Mouse (Mus musculus) ES-E14 (cell line): ENCODE data around the gene Sdk2. TPM values are rescaled to one million over a fixed set of nuclear protein-coding genes. Genes with fewer than 3 reads are reported as not detected.

Experiments
- DNase-seq: peaks from one replicate; pipeline ENCODE4 v3.0.0-alpha.2; 2013; ENCODE audit warnings: low read depth, low spot score
- H3K27ac ChIP-seq: 2 replicates; pipeline ENCODE4 v1.5.1; 2012; ENCODE audit warnings: low read depth, mild to moderate bottlenecking, low read length, moderate library complexity, mixed read lengths; ENCODE audit not compliant: poor library complexity, insufficient read depth, severe bottlenecking
- H3K36me3 ChIP-seq: 2 replicates; pipeline ENCODE4 v1.6.1; 2012; ENCODE audit warnings: mild to moderate bottlenecking, low read length, moderate library complexity, mixed read lengths; ENCODE audit not compliant: control insufficient read depth, poor library complexity, insufficient read depth, severe bottlenecking
- H3K4me1 ChIP-seq, 2 experiments: fragments of 150-350 bp in 1 of 2; sonication (generic) in 1 of 2; 2 replicates each; pipeline ENCODE4 v1.6.1; 2012; ENCODE audit warnings: low read length in 2 of 2, mild to moderate bottlenecking in 1 of 2, mixed read lengths in 1 of 2; ENCODE audit not compliant: control insufficient read depth in 2 of 2, insufficient read depth in 2 of 2, poor library complexity in 1 of 2
- H3K4me3 ChIP-seq, 2 experiments: fragments of 150-350 bp in 1 of 2; sonication (generic) in 1 of 2; 2 replicates each; pipeline ENCODE4 v1.5.1; 2012; ENCODE audit warnings: low read length in 2 of 2, low read depth in 1 of 2, mild to moderate bottlenecking in 1 of 2, mixed read lengths in 1 of 2; ENCODE audit not compliant: insufficient read depth in 1 of 2, poor library complexity in 1 of 2, severe bottlenecking in 1 of 2
- H3K9ac ChIP-seq: 2 replicates; pipeline ENCODE4 v1.6.1; 2012; ENCODE audit warnings: low read depth, mild to moderate bottlenecking, low read length, mixed read lengths; ENCODE audit not compliant: poor library complexity, insufficient read depth, severe bottlenecking
- H3K9me3 ChIP-seq: fragments of 150-350 bp; sonication (generic); 2 replicates; pipeline ENCODE4 v1.6.1; 2012; ENCODE audit warnings: low read depth, mild to moderate bottlenecking, low read length; ENCODE audit not compliant: control insufficient read depth, insufficient read depth
- CHD2 ChIP-seq: IDR thresholded peaks from 2 replicates; pipeline ENCODE4 v1.6.1; 2014; ENCODE audit warnings: mild to moderate bottlenecking, low read depth, low read length, inconsistent platforms
- HCFC1 ChIP-seq: IDR thresholded peaks from 2 replicates; pipeline ENCODE4 v1.6.1; 2012; ENCODE audit warnings: low read length, inconsistent platforms, borderline replicate concordance; ENCODE audit not compliant: insufficient read depth
- MAFK ChIP-seq: IDR thresholded peaks from 2 replicates; pipeline ENCODE4 v1.6.1; 2014; ENCODE audit warnings: mild to moderate bottlenecking, low read depth, low read length, inconsistent platforms; ENCODE audit not compliant: insufficient read depth
- ZC3H11A ChIP-seq: IDR thresholded peaks from 2 replicates; pipeline ENCODE4 v1.6.1; 2012; ENCODE audit warnings: low read depth, mild to moderate bottlenecking, inconsistent platforms, low read length, borderline replicate concordance
- ZNF384 ChIP-seq: IDR thresholded peaks from 2 replicates; pipeline ENCODE4 v1.6.1; 2012; ENCODE audit warnings: low read depth, low read length, inconsistent platforms
- in situ Hi-C, 2 experiments: fragments of 600-800 bp; cut with MboI; formaldehyde crosslinking; loops; one replicate each; pipeline ENCODE4 v1.15.1; 2025; ENCODE audit warnings: low sequenced_read_pairs in 2 of 2, inconsistent platforms in 1 of 2; ENCODE audit not compliant: unreplicated experiment in 2 of 2
- total RNA-seq: library from RNA; depleted of rRNA; stranded (reverse); fragments of 300-350 nt; gene quantifications from 2 replicates; pipeline ENCODE4 v1.2.3, GENCODE M21; 2012

Sdk2 gene
- total RNA-seq, 1 experiment = 2.0 TPM

- peak; percentile 47 for DNase-seq
- no peak for TF ChIP-seq ZNF384
- TF ChIP-seq HCFC1 = no peak
- no peak for TF ChIP-seq MAFK
- no peak for TF ChIP-seq CHD2
- TF ChIP-seq ZC3H11A = no peak
- H3K9ac ChIP-seq = no peak overlapping the region
- H3K9me3 ChIP-seq = no peaks in the 10 kb centered on the region
- no peak overlapping the region for H3K4me3 ChIP-seq
- in situ Hi-C loops = no loop called here
- H3K36me3 ChIP-seq = no peaks in the 10 kb centered on the region
- H3K4me1 ChIP-seq = peaks cover 0 to 2% of the 10 kb centered on the region in 2 experiments; a peak in 1 of 4 replicates
- no peak overlapping the region for H3K27ac ChIP-seq
These were observed 4.0 kb upstream of the Sdk2 start for GRCm38 (mm10) chr11:114070881-114071280.

- DNase-seq = no peak
- no peak overlapping the region for H3K27ac ChIP-seq
- H3K4me1 ChIP-seq = peaks cover 0 to 4% of the 10 kb centered on the region in 2 experiments; a peak in 1 of 4 replicates
- in situ Hi-C loops = no loop called here
- TF ChIP-seq ZC3H11A (no peak), CHD2 (no peak), MAFK (no peak), ZNF384 (no peak), HCFC1 (no peak)
- H3K36me3 ChIP-seq = no peaks in the 10 kb centered on the region
- no peak overlapping the region for H3K4me3 ChIP-seq
- H3K9me3 ChIP-seq = no peaks in the 10 kb centered on the region
- no peak overlapping the region for H3K9ac ChIP-seq
These were observed 3.3 kb upstream of the Sdk2 start for GRCm38 (mm10) chr11:114070131-114070530.

GRCm38 (mm10) chr11:114068390-114068789 lies 1.5 kb upstream of the Sdk2 start:
- peak; percentile 51 for DNase-seq
- no peak overlapping the region for H3K4me3 ChIP-seq
- in situ Hi-C loops = no loop called here
- H3K27ac ChIP-seq = no peak overlapping the region
- no peaks in the 10 kb centered on the region for H3K36me3 ChIP-seq
- H3K9ac ChIP-seq = no peak overlapping the region
- no peak for TF ChIP-seq MAFK
- no peak for TF ChIP-seq HCFC1
- no peak for TF ChIP-seq ZC3H11A
- TF ChIP-seq CHD2 = no peak
- TF ChIP-seq ZNF384 = no peak
- peaks cover 0 to 8% of the 10 kb centered on the region in 2 experiments; a peak in 3 of 4 replicates for H3K4me1 ChIP-seq
- H3K9me3 ChIP-seq = no peaks in the 10 kb centered on the region

DNA sequence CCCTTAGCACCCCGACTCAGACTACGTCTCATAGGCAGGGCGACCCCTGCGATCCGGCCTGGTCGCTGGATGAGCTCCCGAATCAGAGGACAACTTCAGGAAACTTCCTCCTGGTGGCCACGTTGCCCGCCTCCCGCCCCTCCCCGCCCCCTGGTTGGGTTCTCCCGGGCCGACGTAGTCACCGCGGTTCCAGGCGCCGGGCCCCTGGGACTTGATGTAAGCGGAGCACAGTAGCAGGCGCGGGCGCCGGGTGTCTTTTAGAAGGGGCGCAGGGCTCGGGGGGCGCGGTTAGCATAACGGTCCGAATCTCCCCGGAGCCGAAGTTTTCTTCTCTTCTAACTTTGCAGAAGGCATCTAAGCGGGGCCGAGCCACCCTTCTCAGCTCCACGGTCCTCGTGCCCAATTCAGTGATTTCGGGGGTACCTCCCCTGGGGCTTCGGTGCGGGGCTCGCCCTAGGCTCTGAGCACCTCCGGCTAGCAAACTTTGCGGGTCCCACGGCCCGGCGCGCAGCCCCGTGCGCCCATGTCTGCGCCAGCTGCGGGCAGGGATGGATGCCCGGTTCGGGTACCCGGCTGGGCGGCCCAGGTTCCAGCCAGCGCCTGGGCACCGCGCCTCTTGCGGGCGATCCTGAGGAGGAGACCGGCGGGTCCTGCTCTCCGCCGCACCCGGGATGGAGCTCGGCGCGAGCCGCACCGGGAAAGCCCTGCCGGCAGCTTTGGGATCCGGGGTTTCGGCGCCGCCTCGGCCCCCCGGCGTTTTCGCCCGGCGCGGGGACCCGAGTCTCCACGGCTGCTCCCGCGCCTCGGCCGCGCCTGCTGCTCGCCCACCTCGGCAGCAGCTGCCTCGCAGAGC lies 522 bp downstream of the Sdk2 start:
- no peak for DNase-seq
- no peak overlapping the region for H3K27ac ChIP-seq
- peak overlapping the region; percentile 47 for H3K9ac ChIP-seq
- H3K9me3 ChIP-seq = no peaks in the 10 kb centered on the region
- H3K4me1 ChIP-seq = peaks cover 0 to 7% of the 10 kb centered on the region in 2 experiments; a peak in 3 of 4 replicates
- in situ Hi-C loops = no loop called here
- peak overlapping the region; percentile 64 to 66 for H3K4me3 ChIP-seq
- TF ChIP-seq ZNF384 (no peak), HCFC1 (no peak), MAFK (no peak), ZC3H11A (no peak), CHD2 (no peak)
- no peaks in the 10 kb centered on the region for H3K36me3 ChIP-seq
